Mouse (Mus musculus) megakaryocyte, embryonic 14.5 days (primary cell): ENCODE measurements around the gene Carm1.

ENCODE experiments used
- FLI1 ChIP-seq: IDR thresholded peaks from 2 replicates; pipeline ENCODE4 v1.6.1; 2012; ENCODE audit warnings: low read length, inconsistent platforms, mixed read lengths
- GATA1 ChIP-seq: IDR thresholded peaks from 3 replicates; pipeline ENCODE4 v1.6.1; 2012; ENCODE audit warnings: mixed read lengths, low read length, inconsistent platforms, borderline replicate concordance

DNA sequence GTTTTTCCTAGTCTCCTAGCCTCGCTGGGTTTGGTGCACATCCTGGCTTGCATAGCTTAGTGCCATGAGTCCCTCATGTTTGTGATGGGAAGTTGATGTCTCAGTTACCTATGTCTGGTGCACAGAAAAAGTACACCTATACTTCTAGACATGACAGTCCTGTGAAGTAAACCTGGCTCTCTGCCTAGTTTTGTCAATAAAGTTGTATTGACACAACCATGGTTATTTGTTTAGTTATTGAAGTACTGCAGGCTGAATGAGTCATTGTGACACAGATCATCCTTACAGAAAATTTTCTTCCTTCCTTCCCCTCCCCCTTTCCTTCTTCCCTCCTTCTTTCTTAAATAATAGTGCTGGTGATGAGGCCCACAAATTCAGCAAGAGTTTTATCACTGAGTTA, 17.7 kb downstream of the Carm1 start:
- TF ChIP-seq FLI1: no peak
- TF ChIP-seq GATA1: no peak
